Mouse (Mus musculus) forelimb bud, embryonic 11.5 days (tissue): ENCODE results near the gene Prss50.

ENCODE experiments used
- DNase-seq: peaks from one replicate; pipeline ENCODE4 v3.0.0-alpha.2; 2012; ENCODE audit warnings: low read depth, low spot score

Gene Prss50

GRCm38 (mm10) chr9:110874660-110875191 is 17.0 kb downstream of the Prss50 start:
- DNase-seq, result no peak

- DNase-seq, result no peak
These were observed 17.5 kb downstream of the Prss50 start for GRCm38 (mm10) chr9:110875288-110875695.

- DNase-seq, result no peak
These were observed 19.6 kb downstream of the Prss50 start for GRCm38 (mm10) chr9:110877353-110877752.

DNA sequence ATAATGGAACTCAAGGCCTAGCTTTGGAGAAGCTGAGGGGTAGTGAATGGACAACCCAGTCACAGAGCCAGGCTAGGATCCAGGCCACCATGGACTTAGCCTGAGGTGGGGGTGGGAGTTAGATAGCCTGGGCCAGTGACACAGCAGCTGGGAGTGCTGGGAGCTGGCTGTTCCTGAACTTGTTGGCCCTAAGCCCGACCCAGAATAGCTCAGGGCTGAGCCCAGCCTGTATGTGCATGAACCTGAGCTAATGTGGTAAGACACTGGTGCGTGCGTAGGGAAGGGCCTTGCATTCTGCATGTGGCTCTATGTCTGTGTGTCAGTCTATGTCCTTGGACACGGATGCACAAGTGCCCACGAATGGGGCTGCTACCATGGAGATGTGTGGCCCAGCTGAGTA is 20.1 kb downstream of the Prss50 start:
- no peak for DNase-seq

GRCm38 (mm10) chr9:110879191-110879920 is 21.6 kb downstream of the Prss50 start, which contains the start of gene Als2cl:
Als2cl (plus strand) TSS chr9:110879870.
- no peak for DNase-seq

GRCm38 (mm10) chr9:110879998-110880561 is 22.3 kb downstream of the Prss50 start, which contains the start of gene Tmie:
Tmie (minus strand) TSS chr9:110880113.
- DNase-seq, result no peak

DNA sequence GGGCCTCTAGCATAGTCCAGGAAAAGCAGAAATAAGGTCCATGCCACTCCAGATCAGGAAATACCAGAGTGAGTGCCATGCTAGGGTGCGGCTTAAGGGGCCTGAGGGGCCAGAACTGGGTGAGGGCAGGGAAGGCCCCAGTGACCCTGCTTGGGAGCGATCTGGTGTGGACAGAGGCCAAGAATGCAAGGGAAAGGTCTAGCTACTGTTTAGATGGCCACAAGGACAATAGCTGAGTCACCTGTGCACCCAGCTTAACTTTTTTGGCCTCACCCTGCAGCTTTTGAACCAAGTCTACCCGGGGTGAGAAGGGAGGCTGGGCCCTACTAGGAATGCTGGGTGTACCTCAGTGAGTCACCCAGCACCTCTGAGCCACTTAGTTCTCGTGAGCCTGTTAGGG is 23.0 kb downstream of the Prss50 start:
- DNase-seq, result no peak

GRCm38 (mm10) chr9:110881953-110882352 is 24.2 kb downstream of the Prss50 start:
- DNase-seq, result no peak

GRCm38 (mm10) chr9:110887388-110888303 is 29.9 kb downstream of the Prss50 start:
- no peak for DNase-seq

DNA sequence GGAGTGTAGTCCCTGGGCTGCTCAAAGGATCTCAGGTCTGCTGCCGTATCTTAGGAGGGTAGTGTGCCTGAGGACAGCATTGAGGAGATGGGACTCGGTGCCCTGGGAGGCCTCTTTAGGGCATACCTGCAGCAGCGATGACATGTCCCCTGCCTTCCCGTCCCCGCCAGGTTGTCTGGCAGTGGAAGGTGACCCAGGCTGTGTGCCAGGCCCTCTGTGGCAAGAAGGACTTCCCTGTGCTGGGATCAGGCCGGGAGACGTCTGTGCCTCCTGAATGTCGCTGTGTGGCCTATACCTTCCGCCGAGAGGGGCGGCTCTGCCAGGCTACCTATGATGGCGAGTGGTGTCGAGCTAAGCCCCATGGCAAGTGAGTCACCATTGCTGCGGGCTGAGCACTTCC is 31.2 kb downstream of the Prss50 start:
- no peak for DNase-seq

GRCm38 (mm10) chr9:110890026-110890783 is 32.4 kb downstream of the Prss50 start:
- no peak for DNase-seq

GRCm38 (mm10) chr9:110891077-110891828 is 33.5 kb downstream of the Prss50 start:
- DNase-seq, result no peak

DNA sequence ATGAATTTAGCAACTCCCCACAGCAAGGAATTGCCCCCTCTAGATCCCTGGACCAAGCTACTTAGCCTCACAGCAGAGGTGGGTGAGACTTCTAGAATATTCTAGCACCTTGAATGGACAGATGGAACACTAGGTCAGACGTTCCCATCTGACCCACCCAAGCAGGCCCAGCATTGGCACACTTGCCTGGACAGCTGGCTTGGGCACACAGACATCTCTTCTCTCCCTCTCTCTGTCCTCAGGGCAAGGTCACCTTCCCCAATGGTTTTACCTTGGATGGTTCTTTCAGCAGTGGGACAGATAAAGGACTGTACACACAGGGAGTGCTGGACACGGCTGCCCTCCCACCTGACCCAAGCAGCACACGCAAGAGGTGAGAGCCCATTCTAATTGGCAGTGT is 34.8 kb downstream of the Prss50 start:
- DNase-seq, result no peak

GRCm38 (mm10) chr9:110893429-110893828 is 35.7 kb downstream of the Prss50 start:
- DNase-seq, result no peak

GRCm38 (mm10) chr9:110895507-110895906 is 37.7 kb downstream of the Prss50 start:
- no peak for DNase-seq

DNA sequence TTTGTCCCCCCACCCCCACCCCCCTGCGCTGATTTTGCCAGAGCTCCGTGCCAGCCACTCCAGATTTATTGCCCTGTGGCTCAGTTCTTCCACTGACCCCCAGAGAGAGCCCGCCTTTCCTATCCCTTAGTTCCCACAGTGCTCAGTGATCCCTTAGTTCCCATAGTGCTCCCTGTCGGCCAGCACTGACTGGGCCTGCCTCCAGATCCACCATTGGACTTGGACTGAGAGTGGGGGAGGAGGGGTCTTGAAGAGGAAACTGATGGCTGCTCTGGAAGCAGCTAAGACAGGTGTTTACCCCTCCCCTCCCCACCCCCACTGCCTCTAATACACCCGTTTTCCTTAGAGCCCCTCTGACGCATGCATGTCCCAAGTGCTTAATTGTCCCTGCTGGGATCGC is 38.2 kb downstream of the Prss50 start:
- no peak for DNase-seq

- DNase-seq, result no peak
These were observed 38.8 kb downstream of the Prss50 start for GRCm38 (mm10) chr9:110896595-110896994.

DNA sequence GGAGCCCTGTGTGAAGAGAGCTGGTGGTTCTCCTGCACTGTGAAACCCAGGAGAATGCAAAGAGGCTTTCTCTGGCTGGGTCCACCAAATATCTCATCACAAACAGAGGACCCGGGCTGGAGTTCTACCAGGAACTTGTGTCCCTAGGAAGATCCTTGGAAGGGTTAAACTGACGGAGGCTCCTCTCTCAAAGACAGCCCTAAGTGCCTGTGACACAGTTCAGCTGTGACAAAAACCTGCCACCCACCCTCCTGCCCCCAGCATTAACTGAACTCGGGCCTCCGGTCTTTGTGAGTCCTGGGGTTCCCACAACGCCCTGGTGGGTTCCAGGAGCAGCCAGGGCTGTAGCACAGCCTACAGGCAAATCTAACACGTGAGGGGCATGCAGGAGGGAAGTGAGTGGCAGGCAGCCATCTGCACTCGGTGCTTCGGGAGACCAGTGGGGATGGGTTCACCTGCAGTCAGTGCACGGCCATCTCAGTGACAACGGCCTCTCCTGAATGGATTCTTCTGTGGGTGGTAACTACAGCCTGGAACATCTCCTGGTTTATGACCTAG is 41.8 kb downstream of the Prss50 start:
- DNase-seq, result no peak

DNA sequence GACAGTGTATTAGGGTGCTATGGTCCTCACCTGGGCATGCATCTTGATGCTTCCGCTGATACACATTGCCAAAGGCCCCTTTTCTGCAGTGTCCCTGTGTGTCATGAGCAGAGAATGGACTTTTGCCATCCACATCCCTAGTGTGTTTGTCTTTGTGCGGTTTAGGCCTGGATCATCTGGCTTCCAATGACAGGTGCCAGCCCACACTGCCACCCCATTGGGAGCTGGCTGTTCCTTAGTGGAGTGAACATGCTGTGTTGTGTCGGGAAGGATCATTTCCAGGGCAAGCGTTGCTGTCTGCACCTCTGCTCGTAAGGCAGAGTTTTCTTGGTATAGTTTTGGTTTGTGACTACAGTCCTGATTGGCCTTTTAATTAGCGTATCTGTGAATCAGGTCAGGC is 43.4 kb downstream of the Prss50 start:
- DNase-seq, result no peak

GRCm38 (mm10) chr9:110902271-110902670 is 44.5 kb downstream of the Prss50 start:
- no peak for DNase-seq
